Mouse (Mus musculus) hindbrain, embryonic 15.5 days (tissue): Measurements from ENCODE around the gene Msh3. TPM values are rescaled to one million over a fixed set of nuclear protein-coding genes. Genes with fewer than 3 reads are reported as not detected.

Experiments used
- polyA plus RNA-seq: library from polyadenylated mRNA; unstranded; fragments of >200 nt; fragmentation: Nextera tagmentation; extraction: Ambion mirVana; gene quantifications from 2 replicates; pipeline ENCODE4 v1.2.1, GENCODE M21; 2015

Msh3 gene
- polyA plus RNA-seq, 1 experiment from 2014 or later = 22.0 TPM

Other genes starting within 250 kb of the Msh3 start
- 9.5 and 9.8 TPM in 2 replicates for gene Rasgrf2, start 223.3 kb downstream of the Msh3 start, polyA plus RNA-seq
- 0.74 and 0.88 TPM in 2 replicates for gene Gm20379, start 49.0 kb downstream of the Msh3 start, polyA plus RNA-seq
- 5.3 and 5.9 TPM in 2 replicates for gene Dhfr, start 277 bp downstream of the Msh3 start, polyA plus RNA-seq
- gene Ankrd34b, start 70.9 kb upstream of the Msh3 start, polyA plus RNA-seq = 3.4 and 3.5 TPM in 2 replicates
- 0.18 and 0.21 TPM in 2 replicates for gene Fam151b, start 129.0 kb upstream of the Msh3 start, polyA plus RNA-seq
- 9.0 and 9.2 TPM in 2 replicates for gene Zfyve16, start 175.9 kb upstream of the Msh3 start, polyA plus RNA-seq
- not detected in 2 replicates for gene Spz1, start 221.2 kb upstream of the Msh3 start, polyA plus RNA-seq